Mouse (Mus musculus) layer of hippocampus, adult 9-11 months (tissue): ENCODE data around the gene Satb1.

Experiments used
- DNase-seq: peaks from one replicate; pipeline ENCODE4 v3.0.0; 2022

Satb1 gene

DNA sequence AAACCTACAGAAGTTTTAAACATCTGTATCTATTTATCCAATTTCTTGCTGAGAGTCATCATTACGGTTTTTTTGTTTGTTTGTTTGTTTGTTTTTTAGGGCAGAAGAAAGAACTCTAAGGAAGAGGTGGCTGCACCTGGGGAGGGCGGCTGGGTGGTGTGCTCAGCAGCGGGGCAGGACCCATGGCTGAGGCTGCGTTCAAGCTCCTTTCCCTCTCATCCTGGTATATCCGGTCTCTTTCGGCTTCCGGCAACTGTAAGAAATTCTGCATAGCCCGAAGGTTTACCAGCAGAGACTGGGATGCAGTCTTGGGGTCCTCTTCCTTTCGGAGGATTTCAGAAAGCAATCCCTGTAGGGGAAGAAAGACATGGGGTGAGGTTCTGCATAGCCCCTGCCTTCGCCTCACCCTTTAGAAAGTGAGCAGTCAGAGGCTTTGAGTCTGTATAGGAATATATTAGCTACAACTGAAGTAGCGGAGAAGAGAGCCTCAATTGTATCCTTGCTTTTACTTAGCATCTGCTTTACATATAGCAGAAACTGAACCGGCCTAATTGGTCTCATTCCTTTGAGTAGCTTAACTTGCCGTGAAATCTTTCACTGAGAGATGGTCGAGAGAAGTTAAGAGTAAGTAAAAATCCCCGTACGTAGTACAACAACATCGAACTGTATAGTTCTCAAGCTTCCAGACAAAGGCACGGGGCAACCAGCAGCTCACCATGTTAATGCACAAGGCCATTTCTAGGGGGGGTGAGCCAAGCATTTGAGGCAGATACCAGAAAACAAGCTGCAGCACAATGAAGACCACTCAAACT lies 57.8 kb downstream of the Satb1 start:
- DNase-seq, result no peak

DNA sequence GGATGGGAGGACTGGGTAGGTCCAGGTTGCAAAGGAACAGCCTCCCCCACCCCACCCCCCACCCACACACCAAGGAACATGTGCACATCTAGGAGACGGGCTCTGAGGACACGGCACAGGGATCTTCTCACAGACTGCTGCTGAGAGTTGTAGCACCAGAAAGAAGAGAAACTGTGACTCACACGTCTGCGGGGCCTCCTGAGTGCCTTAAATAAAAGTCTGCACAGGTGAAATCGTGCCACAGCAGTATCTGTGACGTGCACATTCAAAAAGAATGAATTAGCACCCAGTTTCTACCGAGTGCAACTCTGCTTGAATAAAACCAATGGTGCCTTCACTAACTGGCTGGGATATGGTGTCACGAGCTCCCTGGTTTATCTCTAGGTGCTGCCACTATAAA lies 69.5 kb downstream of the Satb1 start:
- DNase-seq, result no peak

DNA sequence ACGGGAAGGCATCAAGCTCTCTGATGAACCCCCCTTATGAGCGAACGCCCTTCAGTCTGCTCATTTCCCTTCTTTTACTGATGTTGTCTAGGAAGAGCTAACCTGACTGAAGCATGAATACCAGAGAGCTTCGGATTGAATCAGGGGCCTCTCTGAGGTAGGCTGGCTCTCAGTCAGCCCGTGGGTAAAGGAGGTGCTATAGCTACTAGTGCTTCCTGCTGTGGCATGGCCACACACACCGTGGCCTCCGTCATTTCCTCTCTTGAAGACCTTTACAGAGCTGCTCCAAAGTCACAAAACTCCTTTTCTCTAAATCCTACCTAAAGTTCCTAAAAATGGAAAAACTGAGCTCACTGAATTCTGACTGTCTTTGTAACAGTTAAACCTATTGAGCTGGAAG lies 70.6 kb downstream of the Satb1 start:
- DNase-seq, result no peak

- no peak for DNase-seq
These were observed 72.0 kb downstream of the Satb1 start for GRCm38 (mm10) chr17:51760997-51761655.

DNA sequence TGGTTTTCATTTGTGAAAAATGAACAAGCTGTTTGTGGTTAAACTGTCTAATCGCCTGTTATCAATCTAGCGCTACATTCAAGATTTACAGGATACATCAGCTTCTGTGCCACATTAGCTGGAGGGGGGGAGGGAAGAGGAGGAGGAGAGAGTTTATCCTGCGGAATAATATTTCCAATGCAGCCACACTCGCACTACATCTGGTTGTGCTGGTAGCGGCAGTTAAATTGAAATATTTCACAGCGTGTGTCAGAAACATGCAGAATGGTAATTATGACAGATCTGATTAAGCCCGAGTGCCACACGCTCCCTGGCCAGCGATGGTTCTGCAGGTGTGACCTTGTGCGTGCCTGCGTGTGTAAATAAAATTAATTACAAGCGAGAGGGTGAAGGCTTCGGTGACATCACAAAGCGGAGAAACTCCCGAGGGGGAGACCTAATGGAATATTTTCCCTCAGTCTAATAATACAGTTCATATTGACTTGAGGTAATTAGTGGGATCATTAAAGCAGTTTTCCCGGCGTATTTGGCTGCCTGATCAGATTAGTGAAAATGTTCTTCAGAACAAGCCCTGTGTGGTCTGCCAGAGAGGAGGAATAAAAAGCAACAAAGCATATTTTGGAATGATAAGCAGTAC lies 72.7 kb downstream of the Satb1 start:
- no peak for DNase-seq

- DNase-seq, result no peak
These were observed 73.6 kb downstream of the Satb1 start for GRCm38 (mm10) chr17:51759509-51759908.

- DNase-seq, result no peak
These were observed 80.9 kb downstream of the Satb1 start for GRCm38 (mm10) chr17:51752142-51752541.

- no peak for DNase-seq
These were observed 85.9 kb downstream of the Satb1 start for GRCm38 (mm10) chr17:51747204-51747603.

GRCm38 (mm10) chr17:51742502-51742901 lies 90.6 kb downstream of the Satb1 start:
- DNase-seq, result no peak

DNA sequence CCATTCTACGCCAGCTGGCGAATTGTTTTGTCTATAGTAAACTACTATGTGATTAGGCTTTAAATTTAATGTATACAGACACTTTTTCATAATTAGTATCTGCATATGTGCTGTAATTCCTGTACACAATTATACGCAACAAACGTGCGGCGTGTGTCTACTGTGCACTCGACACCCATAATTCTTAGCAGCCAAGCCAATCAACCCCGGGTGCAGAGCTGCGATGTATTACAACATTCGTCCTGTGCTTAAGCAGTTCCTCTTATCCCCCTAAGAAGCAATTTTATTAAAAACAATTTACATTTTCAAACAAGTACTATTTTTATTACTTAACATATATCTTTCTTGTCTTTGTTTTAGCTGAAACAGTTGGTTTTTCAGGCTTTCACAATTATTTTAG lies 92.0 kb downstream of the Satb1 start:
- no peak for DNase-seq

- no peak for DNase-seq
These were observed 92.8 kb downstream of the Satb1 start for GRCm38 (mm10) chr17:51740246-51740645.

DNA sequence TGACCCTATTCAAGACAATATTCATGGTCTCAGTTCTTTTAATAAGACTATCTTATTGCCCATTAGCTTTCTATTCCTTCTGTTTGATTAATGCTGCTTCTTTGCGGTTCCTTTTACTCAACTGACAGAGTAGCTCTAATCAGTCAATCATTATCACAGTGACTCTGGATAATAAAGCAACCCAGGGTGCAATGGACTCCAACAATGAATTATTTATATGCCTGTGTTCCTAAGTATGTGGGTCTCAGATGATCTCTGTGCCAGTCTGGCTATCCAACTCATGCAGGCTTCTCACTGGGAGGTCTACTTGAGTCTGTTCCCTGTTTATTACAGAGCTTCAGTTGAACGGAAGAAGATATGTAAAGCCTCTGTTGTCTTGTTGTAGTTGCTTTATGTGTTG lies 108.6 kb downstream of the Satb1 start:
- DNase-seq, result no peak

- no peak for DNase-seq
These were observed 137.4 kb downstream of the Satb1 start for GRCm38 (mm10) chr17:51695711-51696110.

DNA sequence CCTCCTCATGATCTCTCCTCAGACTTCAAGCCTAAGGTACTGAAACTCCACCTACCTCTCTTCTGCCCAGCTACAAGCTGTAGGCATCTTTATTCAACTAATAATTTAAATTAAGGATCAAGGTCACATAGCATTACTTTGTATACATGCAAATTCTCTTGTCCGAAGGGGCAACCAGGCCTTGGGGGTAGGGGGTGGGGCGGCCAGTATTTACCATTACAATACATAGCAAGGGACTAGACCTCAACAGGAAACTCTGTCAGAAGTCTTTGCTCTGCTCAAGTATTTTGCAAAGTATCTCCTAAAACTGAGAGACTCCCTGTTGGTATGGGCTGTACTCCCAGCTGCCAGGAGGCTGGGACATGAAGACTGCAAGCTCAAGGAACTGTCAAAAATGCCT lies 137.8 kb downstream of the Satb1 start:
- DNase-seq, result no peak

GRCm38 (mm10) chr17:51690526-51690925 lies 142.6 kb downstream of the Satb1 start:
- no peak for DNase-seq

DNA sequence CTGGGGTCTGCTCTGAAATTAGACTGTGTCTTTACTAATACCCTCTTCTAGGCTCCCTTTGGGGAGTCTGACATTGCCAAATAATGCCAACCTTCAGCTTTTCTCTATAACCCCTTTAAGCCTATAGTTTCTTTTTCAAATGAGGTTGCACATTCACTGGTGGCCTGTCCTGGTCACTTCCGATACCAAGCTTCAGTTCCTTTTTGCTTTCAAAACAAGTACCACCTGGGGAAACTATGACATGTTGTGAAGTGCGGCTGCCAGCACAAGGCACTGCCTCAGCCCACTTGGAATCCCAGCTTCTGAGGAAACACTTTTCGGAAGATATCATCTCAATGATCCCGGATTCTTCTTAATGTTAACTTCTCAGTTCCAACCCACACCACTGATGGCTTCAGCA lies 145.9 kb downstream of the Satb1 start:
- no peak for DNase-seq
